Mouse (Mus musculus): ENCODE results near the gene Samd11.

Gene Samd11

GRCm38 (mm10) chr4:156213134-156213533, 42.3 kb downstream of the Samd11 start:
- no peak for DNase-seq

- DNase-seq, result no peak
These were observed 45.4 kb downstream of the Samd11 start for GRCm38 (mm10) chr4:156209963-156210635.

- no peak for DNase-seq
These were observed 46.6 kb downstream of the Samd11 start for GRCm38 (mm10) chr4:156208872-156209271.

GRCm38 (mm10) chr4:156203413-156204131, 51.9 kb downstream of the Samd11 start:
- no peak for DNase-seq

- DNase-seq, result peak; percentile 59 to 68
These were observed 52.5 kb downstream of the Samd11 start, which contains the start of gene AW011738 for GRCm38 (mm10) chr4:156203001-156203412. Gene AW011738, plus strand, starts transcription at chr4:156203304.

GRCm38 (mm10) chr4:156202462-156202893, 53.0 kb downstream of the Samd11 start:
- DNase-seq, result no peak

GRCm38 (mm10) chr4:156200623-156201475, 54.6 kb downstream of the Samd11 start, which contains the start of gene Isg15:
Gene Isg15, minus strand, starts transcription at chr4:156200818.
- no peak for DNase-seq

GRCm38 (mm10) chr4:156197829-156198205, 57.6 kb downstream of the Samd11 start:
- DNase-seq, result peak; percentile 52 to 64

- peak; percentile 36 to 44 for DNase-seq
These were observed 58.2 kb downstream of the Samd11 start, which contains the start of gene Agrn for GRCm38 (mm10) chr4:156197131-156197828. Gene Agrn, minus strand, starts transcription at chr4:156197488.

All from thymus, adult 18-20 months (tissue).